Comparison of ENCODE assay signal across 8 mouse cellular contexts in the genomic region with DNA sequence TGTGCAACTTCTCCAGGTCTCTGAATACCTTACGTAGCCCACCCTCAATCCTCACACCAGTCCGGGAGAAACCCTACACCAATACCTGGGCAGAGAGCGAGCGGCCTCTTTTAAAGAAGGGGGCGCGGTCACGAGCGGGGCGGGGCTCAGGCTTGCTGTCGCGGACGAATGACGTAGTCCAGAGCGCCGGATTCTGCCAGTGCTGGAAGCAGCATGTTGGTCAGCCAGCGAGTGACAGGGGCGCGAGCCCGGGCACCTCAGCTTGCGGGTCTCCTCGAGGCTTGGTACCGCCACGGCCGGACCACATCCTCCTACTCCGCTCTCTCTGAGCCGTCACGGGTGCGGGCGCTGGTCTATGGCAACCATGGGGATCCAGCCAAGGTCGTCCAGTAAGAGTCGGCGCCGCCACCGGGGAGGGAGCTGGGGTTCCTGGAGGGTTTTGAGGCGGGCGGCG. TPM values are rescaled to one million over a fixed set of nuclear protein-coding genes. Genes with fewer than 3 reads are reported as not detected.
A peak's percentile ranks its signal among the peaks of the same experiment; 100 is the strongest.
DNase-seq lines count a peak whose midpoint lies in the region; ATAC-seq and TF ChIP-seq lines count a peak whose summit lies in the region.

TSS of gene Mecr (plus strand) at position 181 of the 454 bp plus-strand sequence.

- no peaks in the 10 kb centered on the region for H3K9me3 ChIP-seq in ES-Bruce4 (replicated peaks; ENCODE audit: control insufficient read depth, insufficient read depth, low read length, poor library complexity, severe bottlenecking)
- H3K9me3 ChIP-seq in forebrain, embryonic 14.5 days (replicated peaks; ENCODE audit: control insufficient read depth, low read length), result no peaks in the 10 kb centered on the region
- H3K9me3 ChIP-seq in neural tube, embryonic 15.5 days (replicated peaks), result no peaks in the 10 kb centered on the region

- no peaks in the 10 kb centered on the region for H3K27me3 ChIP-seq in ES-Bruce4 (ENCODE audit: control insufficient read depth, insufficient read depth, low read length, poor library complexity, severe bottlenecking)
- H3K27me3 ChIP-seq in forebrain, embryonic 14.5 days (replicated peaks; ENCODE audit: control insufficient read depth, insufficient read depth, low read length), result no peaks in the 10 kb centered on the region
- H3K27me3 ChIP-seq in neural tube, embryonic 15.5 days (replicated peaks), result peaks cover 23% of the 10 kb centered on the region

- TF ChIP-seq CTCF in ES-Bruce4 (IDR thresholded peaks at IDR 0.05; ENCODE audit: low read depth, low read length), result no peak

- 0 out of 2 replicates have a peak, but pooled peaks cover 2% of the 10 kb centered on the region for H3K36me3 ChIP-seq in ES-Bruce4 (ENCODE audit: control insufficient read depth, insufficient read depth, low read length, poor library complexity, severe bottlenecking)
- no peaks in the 10 kb centered on the region for H3K36me3 ChIP-seq in forebrain, embryonic 14.5 days (ENCODE audit: control insufficient read depth, insufficient read depth, low read length)
- H3K36me3 ChIP-seq in neural tube, embryonic 15.5 days, result no peaks in the 10 kb centered on the region

- H3K27ac ChIP-seq in ES-Bruce4 (ENCODE audit: insufficient read depth, low read length), result no peak within 1 kb of the TSS
- H3K27ac ChIP-seq in forebrain, embryonic 14.5 days (ENCODE audit: low read depth, low read length), result no peak within 1 kb of the TSS
- peak within 1 kb of the TSS; percentile 41; the same call in 1 of the 2 replicates for H3K27ac ChIP-seq in neural tube, embryonic 15.5 days (replicated peaks)

- H3K4me3 ChIP-seq in ES-Bruce4 (ENCODE audit: low read depth, low read length), result peak within 1 kb of the TSS; percentile 89
- peak within 1 kb of the TSS; percentile 69 for H3K4me3 ChIP-seq in forebrain, embryonic 14.5 days (ENCODE audit: low read depth, low read length)
- H3K4me3 ChIP-seq in neural tube, embryonic 15.5 days (replicated peaks), result peak within 1 kb of the TSS; percentile 94

- WGBS in forebrain, embryonic 14.5 days, result under 1% methylated on average over 37 of the region's 37 CpGs
- WGBS in neural tube, embryonic 15.5 days, result under 1% methylated on average over 37 of the region's 37 CpGs

- H3K4me2 ChIP-seq in forebrain, embryonic 14.5 days (ENCODE audit: low read length), result peak within 1 kb of the TSS; percentile 87
- peak within 1 kb of the TSS; percentile 91 for H3K4me2 ChIP-seq in neural tube, embryonic 15.5 days

- TF ChIP-seq POLR2A in ES-Bruce4 (IDR thresholded peaks at IDR 0.05; ENCODE audit: insufficient read depth, low read length), result no peak

- no peaks in the 10 kb centered on the region for H3K4me1 ChIP-seq in ES-Bruce4 (ENCODE audit: control insufficient read depth, insufficient read depth, low read length)
- peaks cover 5% of the 10 kb centered on the region for H3K4me1 ChIP-seq in forebrain, embryonic 14.5 days (ENCODE audit: control insufficient read depth, insufficient read depth, low read length)
- H3K4me1 ChIP-seq in neural tube, embryonic 15.5 days, result peaks cover 25% of the 10 kb centered on the region

- peak; percentile 67; the same call in 1 of the 2 replicates for ATAC-seq in cerebellum, adult (ENCODE audit: insufficient number of reproducible peaks, low FRiP score, low TSS enrichment)
- ATAC-seq in forebrain, embryonic 14.5 days, result peak; percentile 88
- ATAC-seq in neural tube, embryonic 15.5 days (ENCODE audit: low FRiP score), result peak; percentile 75

- intact Hi-C loops in heart, postnatal 14 days (cut with DNase I), result loop anchor here (10.0 kb wide), 1 partner anchor 1059 kb away; no protein-coding TSS in a partner anchor

- TF ChIP-seq EP300 in ES-Bruce4 (IDR thresholded peaks at IDR 0.05; ENCODE audit: insufficient read depth, low read depth, low read length), result 0 out of 2 replicates have a peak, but pooled peaks have one; percentile 16

- DNase-seq in forebrain, embryonic 14.5 days (ENCODE audit: low spot score), result peak; percentile 94
- DNase-seq in heart, postnatal 14 days, result peak; percentile 89 to 97
- peak; percentile 93 for DNase-seq in layer of hippocampus, adult 11-12 months (ENCODE audit: low spot score)
- DNase-seq in lung, adult 18-20 months, result peak; percentile 93
- peak; percentile 94 for DNase-seq in testis, postnatal 14 days (ENCODE audit: low spot score)

- H3K9ac ChIP-seq in ES-Bruce4 (ENCODE audit: low read depth, poor library complexity, severe bottlenecking), result peak within 1 kb of the TSS; percentile 81
- peak within 1 kb of the TSS; percentile 75 for H3K9ac ChIP-seq in forebrain, embryonic 14.5 days (ENCODE audit: low read length)
- peak within 1 kb of the TSS; percentile 79 for H3K9ac ChIP-seq in neural tube, embryonic 15.5 days (replicated peaks)

RNA-seq across cellular contexts. Expression of gene Mecr, which starts in this region (rescaled TPM):
- 15.6 and 17.9 TPM in 2 replicates for polyA plus RNA-seq in ES-Bruce4 (2011; ENCODE audit: insufficient read depth, insufficient read length, low read depth, missing spikeins)
- polyA plus RNA-seq in forebrain, embryonic 14.5 days (2014; fragmentation: Nextera tagmentation; extraction: Ambion mirVana), result 33.7 and 35.7 TPM in 2 replicates
- total RNA-seq in heart, postnatal 14 days (2021), result 10 to 100 TPM; 29.7 to 30.4 TPM
- polyA plus RNA-seq in neural tube, embryonic 15.5 days (2015; fragmentation: Nextera tagmentation; extraction: Ambion mirVana), result 38.3 and 39.2 TPM in 2 replicates
